Mouse (Mus musculus) ovary, postnatal 36 days (tissue): ENCODE measurements around the gene Cwc22.

Experiments
- DNase-seq: peaks from one replicate; pipeline ENCODE4 v3.0.0; 2022; ENCODE audit warnings: low spot score, mixed read lengths

Gene Cwc22

GRCm38 (mm10) chr2:77969956-77970355, 23.8 kb upstream of the Cwc22 start:
- DNase-seq: no peak

- DNase-seq: no peak
Observed at GRCm38 (mm10) chr2:77962450-77963193, 16.4 kb upstream of the Cwc22 start.

- DNase-seq: no peak
Observed at GRCm38 (mm10) chr2:77961256-77961655, 15.1 kb upstream of the Cwc22 start.

- no peak for DNase-seq
Observed at GRCm38 (mm10) chr2:77960711-77961110, 14.5 kb upstream of the Cwc22 start.

- no peak for DNase-seq
Observed at GRCm38 (mm10) chr2:77959341-77959740, 13.2 kb upstream of the Cwc22 start.

GRCm38 (mm10) chr2:77951415-77951913, 5.3 kb upstream of the Cwc22 start:
- no peak for DNase-seq

GRCm38 (mm10) chr2:77950111-77950510, 3.9 kb upstream of the Cwc22 start:
- DNase-seq: no peak

GRCm38 (mm10) chr2:77949521-77949920, 3.3 kb upstream of the Cwc22 start:
- no peak for DNase-seq

GRCm38 (mm10) chr2:77948921-77949320, 2.7 kb upstream of the Cwc22 start:
- no peak for DNase-seq

- DNase-seq: no peak
Observed at GRCm38 (mm10) chr2:77948126-77948525, 2.0 kb upstream of the Cwc22 start.

GRCm38 (mm10) chr2:77947161-77947870, 1.1 kb upstream of the Cwc22 start:
- DNase-seq: no peak

- DNase-seq: no peak
Observed at GRCm38 (mm10) chr2:77944860-77945595, 1.1 kb downstream of the Cwc22 start.

- no peak for DNase-seq
Observed at GRCm38 (mm10) chr2:77944281-77944680, 1.9 kb downstream of the Cwc22 start.

GRCm38 (mm10) chr2:77941944-77942343, 4.2 kb downstream of the Cwc22 start:
- no peak for DNase-seq

- no peak for DNase-seq
Observed at GRCm38 (mm10) chr2:77938317-77938716, 7.9 kb downstream of the Cwc22 start.

- DNase-seq: no peak
Observed at GRCm38 (mm10) chr2:77937818-77938217, 8.4 kb downstream of the Cwc22 start.

GRCm38 (mm10) chr2:77934138-77934537, 12.0 kb downstream of the Cwc22 start:
- no peak for DNase-seq

- no peak for DNase-seq
Observed at GRCm38 (mm10) chr2:77933630-77934029, 12.5 kb downstream of the Cwc22 start.

GRCm38 (mm10) chr2:77931958-77932357, 14.2 kb downstream of the Cwc22 start:
- no peak for DNase-seq

GRCm38 (mm10) chr2:77928352-77928751, 17.8 kb downstream of the Cwc22 start:
- no peak for DNase-seq

GRCm38 (mm10) chr2:77926468-77926867, 19.7 kb downstream of the Cwc22 start:
- DNase-seq: no peak

GRCm38 (mm10) chr2:77925997-77926396, 20.2 kb downstream of the Cwc22 start:
- DNase-seq: no peak
